Mouse (Mus musculus): ENCODE results near the gene Mrtfa.

Mrtfa gene

DNA sequence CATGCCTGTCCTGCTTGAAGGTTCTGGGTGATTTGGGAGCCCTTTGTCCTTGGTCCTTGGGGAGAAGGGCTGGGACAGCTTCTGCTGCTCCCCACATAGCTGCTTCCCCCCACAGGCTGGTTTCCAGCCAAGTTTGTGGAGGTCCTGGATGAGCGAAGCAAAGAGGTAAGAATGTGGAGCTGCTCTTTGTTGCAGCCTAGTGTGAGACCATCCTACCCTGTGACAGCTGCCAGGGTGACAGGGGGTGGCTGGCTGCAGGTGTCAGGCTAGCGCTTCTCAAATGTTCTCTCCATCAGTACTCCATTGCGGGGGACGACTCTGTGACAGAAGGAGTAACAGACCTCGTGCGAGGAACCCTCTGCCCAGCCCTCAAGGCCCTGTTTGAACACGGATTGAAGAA lies 180.4 kb downstream of the Mrtfa start:
- in situ Hi-C loops (cut with MboI; ENCODE audit: unreplicated experiment in 2 of 2) = no loop called here

DNA sequence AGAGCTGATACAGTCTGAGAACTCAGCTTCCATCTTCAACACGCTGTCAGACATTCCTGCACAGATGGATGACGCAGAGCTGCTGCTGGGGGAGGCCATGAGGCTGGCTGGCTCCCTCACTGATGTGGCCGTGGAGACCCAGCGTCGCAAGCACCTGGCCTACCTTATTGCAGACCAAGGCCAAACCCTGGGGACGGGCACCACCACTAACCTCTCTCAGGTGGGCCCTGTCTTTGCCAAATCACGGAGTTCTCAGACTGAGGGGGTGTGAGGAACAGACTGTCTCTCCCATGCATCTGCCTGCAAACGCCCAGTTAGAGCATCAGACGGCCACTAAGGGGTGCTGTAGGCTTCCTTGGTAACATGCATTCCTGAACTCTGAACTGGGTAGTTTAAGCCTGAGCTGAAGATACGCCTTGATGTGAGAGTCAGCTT lies 181.9 kb downstream of the Mrtfa start:
- in situ Hi-C loops (cut with MboI; ENCODE audit: unreplicated experiment in 2 of 2) = no loop called here

DNA sequence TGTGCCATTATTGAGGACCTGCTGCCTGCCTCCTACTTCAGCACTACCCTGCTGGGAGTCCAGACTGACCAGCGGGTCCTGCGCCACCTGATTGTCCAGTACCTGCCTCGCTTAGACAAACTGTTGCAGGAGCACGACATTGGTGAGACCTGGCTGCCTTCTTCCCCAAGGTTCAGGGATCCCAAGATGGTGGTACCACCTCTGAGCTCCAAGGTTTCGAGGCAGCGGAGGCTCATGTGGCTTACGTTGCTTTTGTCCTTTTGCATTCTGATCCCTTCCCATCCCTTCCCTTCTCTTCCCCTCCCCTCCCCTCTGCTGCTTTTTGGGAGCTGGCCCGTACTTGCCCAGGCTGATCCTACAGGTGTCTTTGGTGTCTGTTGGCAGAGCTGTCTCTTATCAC lies 182.7 kb downstream of the Mrtfa start:
- in situ Hi-C loops (cut with MboI; ENCODE audit: unreplicated experiment in 2 of 2) = no loop called here

DNA sequence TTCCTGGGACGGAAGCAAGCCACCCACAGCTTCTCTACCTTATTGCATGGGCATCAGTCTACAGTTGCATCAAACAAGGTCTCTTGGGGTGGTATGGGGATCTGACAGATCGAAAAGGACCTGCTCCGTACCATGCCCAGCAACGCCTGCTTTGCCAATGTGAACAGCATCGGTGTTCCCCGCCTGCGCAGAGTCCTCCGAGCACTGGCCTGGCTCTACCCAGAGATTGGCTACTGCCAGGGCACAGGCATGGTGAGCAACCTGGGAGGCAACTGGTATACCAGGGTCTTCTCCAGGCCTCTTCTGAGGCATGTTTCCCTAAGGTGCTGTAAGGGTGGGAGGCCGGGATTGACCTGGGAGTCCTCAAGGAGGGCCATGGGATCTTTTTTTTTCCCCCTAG lies 183.2 kb downstream of the Mrtfa start:
- in situ Hi-C loops (cut with MboI; ENCODE audit: unreplicated experiment in 2 of 2) = no loop called here

DNA sequence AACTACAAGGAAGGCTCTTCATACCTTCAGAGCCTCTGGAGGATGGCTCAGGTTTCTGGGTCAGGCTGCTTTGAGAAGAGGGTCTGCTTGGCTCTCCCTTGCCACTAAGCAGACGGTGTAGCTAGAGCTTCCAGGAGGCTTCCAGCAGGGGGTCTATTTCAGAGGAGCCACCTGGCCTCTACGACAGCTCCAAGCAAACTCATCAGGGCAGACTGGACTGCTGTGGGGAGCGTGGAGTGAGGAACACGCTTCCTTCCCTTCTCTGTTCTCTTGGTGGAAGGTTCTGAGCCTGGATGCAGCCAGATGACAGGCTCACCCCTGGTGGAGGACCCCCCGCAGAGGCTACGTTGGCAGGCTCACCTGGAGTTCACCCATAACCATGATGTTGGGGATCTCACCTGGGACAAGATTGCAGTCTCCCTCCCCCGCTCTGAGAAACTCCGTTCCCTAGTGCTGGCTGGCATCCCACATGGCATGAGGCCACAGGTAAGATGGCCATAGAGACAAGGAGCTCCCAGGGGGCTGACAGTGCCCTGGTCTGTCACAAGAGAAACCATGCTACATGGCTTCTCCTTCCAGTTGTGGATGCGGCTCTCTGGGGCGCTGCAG lies 184.3 kb downstream of the Mrtfa start:
- in situ Hi-C loops (cut with MboI; ENCODE audit: unreplicated experiment in 2 of 2) = no loop called here

DNA sequence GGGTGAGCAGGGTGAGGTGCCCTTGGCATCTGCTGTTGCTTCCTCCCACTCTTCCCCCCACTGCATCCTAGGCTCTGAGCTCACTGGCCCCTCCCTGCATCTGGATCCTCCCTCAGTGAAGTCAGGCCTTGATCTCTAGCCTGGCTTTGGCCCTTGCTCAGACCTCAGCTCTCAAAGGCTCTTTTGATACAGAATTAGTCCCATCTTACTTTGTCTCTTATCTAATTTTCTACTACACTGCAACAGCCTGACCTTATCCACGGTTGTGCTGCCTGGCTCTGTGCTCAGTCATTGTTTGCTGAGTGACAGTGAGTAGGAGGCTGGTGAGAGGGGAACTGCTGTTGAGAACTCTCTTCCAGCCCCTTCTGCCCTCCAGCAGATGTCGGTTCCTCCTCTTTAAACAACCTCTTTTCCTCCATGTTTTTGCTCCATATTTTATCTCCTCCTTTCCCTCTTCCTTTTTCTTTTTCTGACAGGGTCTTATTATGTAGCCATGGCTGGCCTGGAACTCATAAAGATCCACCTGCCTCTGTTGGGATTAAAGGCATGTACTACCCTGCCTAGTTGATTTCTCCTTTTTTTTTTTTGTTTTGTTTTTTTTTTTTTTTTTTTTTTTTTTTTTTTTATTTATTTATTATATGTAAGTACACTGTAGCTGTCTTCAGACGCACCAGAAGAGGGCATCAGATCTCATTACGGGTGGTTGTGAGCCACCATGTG lies 190.0 kb downstream of the Mrtfa start:
- in situ Hi-C loops (cut with MboI; ENCODE audit: unreplicated experiment in 2 of 2) = no loop called here

DNA sequence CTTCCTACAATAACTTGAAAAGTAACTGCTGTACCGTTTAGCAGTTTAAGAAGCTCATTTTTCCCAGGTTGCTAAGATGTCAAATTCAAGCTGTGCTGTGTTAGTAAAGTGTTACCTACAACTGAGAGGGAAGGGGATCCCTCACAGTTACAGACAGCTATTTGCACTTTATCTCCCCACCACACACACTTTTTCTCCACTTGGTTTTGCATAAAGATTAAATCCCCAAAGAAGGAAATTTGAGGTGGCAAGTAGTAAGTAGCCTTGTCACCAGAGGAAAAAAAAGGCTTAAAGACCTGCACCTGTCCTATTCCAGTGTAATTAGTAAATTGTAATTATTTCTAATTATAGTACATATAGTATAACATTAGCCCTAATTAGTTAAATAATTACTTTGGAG lies 193.5 kb downstream of the Mrtfa start:
- in situ Hi-C loops (cut with MboI; ENCODE audit: unreplicated experiment in 2 of 2) = no loop called here

DNA sequence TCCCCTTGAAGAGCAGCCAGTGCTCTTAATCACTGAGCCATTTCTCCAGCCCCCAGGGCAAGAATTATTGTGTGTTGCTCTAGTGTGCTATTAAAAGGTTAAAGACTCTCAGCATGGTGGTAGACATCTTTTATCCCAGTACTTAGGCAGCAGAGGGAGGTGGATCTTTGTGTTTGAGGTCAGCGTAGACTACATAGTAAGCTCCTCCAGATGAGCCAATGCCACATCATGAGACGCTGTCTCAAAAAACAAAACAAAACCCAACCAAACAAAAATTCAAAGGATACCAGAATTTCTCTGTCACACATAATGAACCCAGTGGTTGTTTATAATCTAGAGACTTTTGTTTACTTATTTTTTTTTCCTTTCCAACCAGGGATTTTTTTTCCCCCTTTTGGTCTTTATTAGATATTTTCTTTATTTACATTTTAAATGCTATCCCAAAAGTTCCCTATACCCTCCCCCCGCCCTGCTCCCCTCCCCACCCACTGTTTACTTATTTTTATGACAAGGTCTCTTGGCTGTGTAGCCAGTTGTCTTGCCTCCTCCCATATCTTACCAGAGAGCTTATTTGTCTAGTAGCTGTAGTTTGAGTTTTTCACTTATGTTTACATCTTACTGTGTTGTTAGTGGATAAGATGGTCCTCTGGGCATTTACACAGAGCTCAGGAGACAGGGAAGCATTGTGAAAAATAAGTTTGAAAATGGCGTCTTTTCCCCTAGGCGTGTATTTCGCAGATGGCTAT lies 194.3 kb downstream of the Mrtfa start:
- in situ Hi-C loops (cut with MboI; ENCODE audit: unreplicated experiment in 2 of 2) = no loop called here

DNA sequence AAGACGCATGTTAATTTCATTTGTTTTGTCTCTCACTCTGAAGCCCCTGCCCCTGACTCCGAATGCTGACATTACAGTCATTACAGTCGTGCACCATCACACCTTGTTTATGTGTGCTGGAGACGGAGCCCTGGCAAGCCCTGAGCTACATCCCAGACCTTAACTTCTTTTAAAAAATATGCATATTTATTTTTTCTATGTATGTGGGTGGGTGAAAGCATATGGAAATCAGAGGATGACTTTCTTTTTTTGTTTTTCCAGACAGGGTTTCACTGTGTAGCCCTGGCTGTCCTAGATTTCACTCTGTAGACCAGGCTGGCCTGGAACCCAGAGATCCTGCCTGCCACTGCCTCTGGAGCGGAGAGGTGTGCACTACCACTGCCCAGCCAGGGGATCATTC lies 195.6 kb downstream of the Mrtfa start:
- in situ Hi-C loops (cut with MboI; ENCODE audit: unreplicated experiment in 2 of 2) = no loop called here

DNA sequence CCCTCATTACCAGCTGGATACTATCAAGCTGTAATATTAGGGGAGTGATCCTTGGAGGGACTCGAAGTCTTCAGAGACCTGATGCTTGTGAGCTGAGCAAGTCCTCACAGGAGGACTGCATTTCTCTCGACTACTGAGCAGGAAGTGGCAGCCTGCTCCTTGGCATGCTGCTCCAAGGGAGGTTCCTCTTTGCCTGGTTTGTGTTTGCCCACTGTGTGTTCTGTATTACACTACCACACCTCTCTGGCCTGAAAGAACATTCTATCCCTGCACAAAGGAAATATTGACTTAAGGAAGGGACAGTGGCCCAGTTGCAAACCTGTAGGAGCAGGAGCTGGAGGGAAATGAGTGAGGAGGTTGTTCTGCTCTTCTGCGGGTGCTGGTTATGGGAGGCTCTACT lies 200.8 kb downstream of the Mrtfa start:
- in situ Hi-C loops (cut with MboI; ENCODE audit: unreplicated experiment in 2 of 2) = no loop called here

DNA sequence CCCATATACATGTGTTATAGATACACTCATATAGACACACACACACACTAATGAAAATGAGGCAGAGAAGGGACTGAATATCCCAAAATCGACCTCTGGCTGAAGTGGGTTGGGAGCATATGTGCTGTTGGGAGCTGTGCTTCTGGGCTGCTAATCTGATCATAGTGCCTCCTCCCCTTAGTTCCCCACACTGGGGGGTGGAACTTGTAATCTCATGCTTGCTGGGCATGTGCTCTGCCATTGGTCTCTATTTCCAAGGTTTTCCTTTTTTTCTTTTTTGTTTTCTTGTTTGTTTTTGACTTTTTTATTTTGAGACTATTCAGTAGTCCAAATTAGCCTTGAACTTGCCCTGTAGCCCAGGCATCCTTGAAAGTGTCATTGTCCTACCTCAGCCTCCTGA lies 202.2 kb downstream of the Mrtfa start:
- in situ Hi-C loops (cut with MboI; ENCODE audit: unreplicated experiment in 2 of 2) = no loop called here

DNA sequence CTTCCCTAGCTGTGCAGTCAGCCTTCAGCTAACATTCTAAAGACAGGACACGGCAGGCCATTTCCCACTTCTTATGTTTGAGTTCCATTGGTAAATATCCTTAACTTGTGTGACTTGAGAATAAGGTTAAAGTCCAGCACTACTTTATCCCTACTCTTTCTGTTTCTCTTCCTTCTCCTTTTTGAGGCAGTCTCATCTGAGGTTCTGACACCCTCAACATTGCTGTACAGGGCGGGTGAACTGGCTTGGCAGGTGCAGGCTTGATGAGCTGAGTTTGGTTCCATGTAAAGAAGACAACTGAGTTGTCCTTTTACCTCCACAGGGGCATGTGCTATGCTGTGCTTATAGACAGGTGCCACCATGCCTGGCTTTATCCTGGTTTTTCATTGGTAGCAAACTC lies 207.3 kb downstream of the Mrtfa start:
- in situ Hi-C loops (cut with MboI; ENCODE audit: unreplicated experiment in 2 of 2) = no loop called here

DNA sequence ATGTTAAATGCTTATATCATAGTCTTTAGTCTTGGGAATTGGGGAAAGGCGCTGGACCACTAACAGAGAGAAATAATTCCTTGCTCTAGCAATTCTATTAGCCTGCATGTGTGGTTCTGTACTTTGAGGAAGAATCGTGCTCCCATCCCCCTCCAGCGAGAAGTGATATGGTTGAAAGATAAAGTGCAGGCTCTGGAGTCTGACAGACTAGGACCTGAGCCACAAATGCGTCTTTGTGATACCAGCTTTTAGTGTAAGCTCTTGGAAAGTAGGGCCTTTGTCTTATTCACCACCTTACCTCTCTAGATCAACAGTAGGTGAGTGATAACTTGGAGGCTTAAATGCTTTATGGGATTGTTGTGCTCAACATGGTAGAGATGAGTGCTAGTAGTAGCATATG lies 209.4 kb downstream of the Mrtfa start:
- in situ Hi-C loops (cut with MboI; ENCODE audit: unreplicated experiment in 2 of 2) = no loop called here

DNA sequence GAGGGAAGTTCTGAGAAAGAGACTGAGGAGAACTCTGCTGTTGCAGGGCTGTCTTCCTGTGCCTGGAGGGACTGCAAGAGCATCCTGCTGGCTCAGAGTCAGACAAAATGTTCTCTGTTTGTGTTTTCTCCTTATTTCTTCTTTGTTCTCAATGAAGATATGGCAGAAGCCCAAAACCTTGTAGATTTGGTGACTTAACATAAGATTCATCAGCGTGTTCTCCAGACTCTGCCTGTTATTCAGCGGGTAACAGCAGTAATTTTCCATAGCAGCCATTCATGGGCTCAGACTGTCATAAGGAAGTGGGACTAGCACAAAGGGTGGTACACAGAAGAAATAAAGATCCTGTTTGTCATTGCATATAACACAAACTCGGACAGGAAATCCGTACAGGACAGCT lies 210.9 kb downstream of the Mrtfa start:
- in situ Hi-C loops (cut with MboI; ENCODE audit: unreplicated experiment in 2 of 2) = no loop called here

DNA sequence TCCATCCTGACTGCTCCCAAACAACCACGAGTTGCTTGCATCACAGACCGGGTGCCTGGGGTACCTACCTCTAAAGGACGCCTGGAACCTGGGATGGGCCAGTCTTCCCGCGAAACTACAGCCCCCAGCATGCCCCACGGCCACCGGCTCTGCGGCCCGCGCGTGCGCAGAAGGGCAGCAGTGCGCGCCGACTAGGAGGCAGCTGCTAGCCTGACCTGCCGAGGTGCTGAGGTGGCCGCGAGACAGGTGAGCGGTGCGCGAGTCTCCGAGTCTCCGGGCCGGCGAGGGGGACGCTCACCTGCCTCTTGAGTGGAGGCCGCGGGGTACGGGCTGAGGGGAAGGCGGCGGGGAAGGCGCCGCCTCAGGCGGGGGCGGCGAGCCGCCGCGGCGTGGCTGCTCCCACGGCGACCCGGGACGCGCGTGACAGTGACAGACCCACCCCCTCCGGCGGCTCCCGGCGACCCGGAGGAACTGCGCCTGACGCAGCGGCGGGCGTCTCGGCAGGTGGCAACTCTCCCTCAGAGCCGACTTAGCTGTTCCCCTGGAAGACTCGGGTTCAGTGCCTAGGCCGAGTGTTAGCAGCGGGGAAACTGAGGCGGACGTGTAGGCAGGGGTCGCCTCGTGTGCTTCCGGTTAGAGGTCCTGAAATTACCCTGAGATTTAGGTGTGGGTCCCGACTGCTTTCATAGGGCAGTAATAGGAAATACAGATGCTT lies 212.8 kb downstream of the Mrtfa start, which contains the start of gene Sgsm3:
Gene Sgsm3, plus strand, starts transcription at position 146 of the 715 bp plus-strand sequence.
- in situ Hi-C loops (cut with MboI; ENCODE audit: unreplicated experiment in 2 of 2) = no loop called here

DNA sequence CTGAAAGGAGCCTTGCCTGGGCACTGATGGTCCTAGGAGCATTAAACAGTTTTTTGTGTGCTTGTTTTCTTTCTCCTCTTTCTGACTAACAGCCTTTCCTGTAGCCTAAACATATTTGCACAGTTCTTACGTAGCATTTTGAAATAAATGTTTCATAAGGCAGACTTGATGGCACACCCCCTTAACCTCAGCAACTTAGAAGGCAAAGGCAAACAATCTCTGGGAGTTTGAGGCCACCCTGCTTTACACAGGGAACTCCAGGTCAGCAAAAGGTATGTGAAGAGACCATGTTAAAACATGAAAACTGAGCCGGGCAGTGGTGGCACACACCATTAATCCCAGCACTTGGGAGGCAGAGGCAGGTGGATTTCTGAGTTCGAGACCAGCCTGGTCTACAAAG lies 214.9 kb downstream of the Mrtfa start:
- in situ Hi-C loops (cut with MboI; ENCODE audit: unreplicated experiment in 2 of 2) = no loop called here

DNA sequence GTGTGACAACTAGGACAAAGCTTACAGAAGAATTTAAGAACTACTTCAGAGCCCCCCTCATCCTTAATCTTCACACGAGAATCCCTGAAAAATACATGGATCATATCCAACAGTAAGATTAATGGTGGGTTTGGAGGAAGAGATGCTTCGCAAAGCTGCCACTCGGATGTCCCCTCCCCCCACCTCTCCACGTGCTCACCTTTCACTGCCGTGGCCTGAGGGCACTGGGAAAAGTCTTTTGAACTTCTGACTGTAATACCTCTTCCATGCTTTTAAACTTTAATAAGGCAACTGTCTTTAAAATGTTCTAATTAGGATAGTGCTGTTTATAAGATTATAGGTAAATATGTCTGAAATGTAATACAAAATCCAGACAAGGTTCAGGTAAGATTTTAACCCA lies 216.2 kb downstream of the Mrtfa start:
- in situ Hi-C loops (cut with MboI; ENCODE audit: unreplicated experiment in 2 of 2) = no loop called here

DNA sequence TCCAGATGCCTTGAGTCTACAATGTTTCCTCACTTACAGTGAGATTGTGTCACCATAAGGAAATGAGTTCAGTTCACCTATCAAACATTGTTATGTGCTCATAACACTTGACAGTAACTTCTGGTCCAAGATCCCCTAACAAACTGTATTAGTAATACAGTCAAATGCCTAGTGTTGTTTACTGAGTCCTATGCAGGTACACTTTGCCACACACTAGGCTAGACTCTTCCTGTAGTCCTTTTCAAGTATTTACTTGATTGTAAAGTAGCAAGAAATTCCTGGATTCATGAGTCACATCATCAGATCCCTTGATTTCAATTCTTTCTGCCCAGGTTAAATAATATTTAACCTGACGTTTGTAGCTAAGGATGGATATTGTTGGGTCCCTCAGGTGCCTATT lies 221.2 kb downstream of the Mrtfa start:
- in situ Hi-C loops (cut with MboI; ENCODE audit: unreplicated experiment in 2 of 2) = no loop called here

Data from v-Abl transformed pro-B cells (cell line).